Mouse (Mus musculus) megakaryocyte progenitor cell, adult 5-6 weeks (primary cell): Measurements from ENCODE around the gene Cbln4. TPM values are rescaled to one million over a fixed set of nuclear protein-coding genes. Genes with fewer than 3 reads are reported as not detected.

Experiments
- total RNA-seq, 2 experiments: library from RNA; stranded (forward) in 1 of 2; stranded (reverse) in 1 of 2; fragments of 157-497, 149-512 nt in 1 of 2; fragments of 200-1000 nt in 1 of 2; gene quantifications; 2 replicates each; pipeline versions ENCODE4 v1.2.3 to v1.2.4; 2015 to 2017

The Cbln4 gene
- total RNA-seq, 2 experiments from 2014 or later: not detected

Other genes starting within 250 kb of the Cbln4 start
- not detected in 2 replicates for gene Mc3r, start 205.0 kb upstream of the Cbln4 start, total RNA-seq (2015)
- not detected in 2 replicates for gene Mc3r, start 205.0 kb upstream of the Cbln4 start, total RNA-seq (2017)